Mouse (Mus musculus): Measurements from ENCODE around the gene Zdhhc19. TPM values are rescaled to one million over a fixed set of nuclear protein-coding genes. Genes with fewer than 3 reads are reported as not detected.
A peak's percentile ranks its signal among the peaks of the same experiment; 100 is the strongest.
"Not testable (repeated sequence)": the region's sequence is repeated elsewhere in the genome, so short reads cannot be mapped to it uniquely, and the experiment has no call there.

The Zdhhc19 gene
- total and polyA plus RNA-seq, 3 experiments: not detected

GRCm38 (mm10) chr16:32487234-32488111 lies 8.6 kb upstream of the Zdhhc19 start, which contains the start of gene Slc51a:
TSS of gene Slc51a (minus strand) at chr16:32487879.
- DNase-seq: no peak

GRCm38 (mm10) chr16:32488939-32489338 lies 7.1 kb upstream of the Zdhhc19 start:
- DNase-seq: no peak

GRCm38 (mm10) chr16:32494371-32494770 lies 1.7 kb upstream of the Zdhhc19 start:
- not testable (repeated sequence) for DNase-seq

- no peak for DNase-seq
Measured at GRCm38 (mm10) chr16:32498996-32499395, 2.9 kb downstream of the Zdhhc19 start.

- DNase-seq: peak; percentile 83
Measured at GRCm38 (mm10) chr16:32499430-32500037, 3.5 kb downstream of the Zdhhc19 start.

GRCm38 (mm10) chr16:32501459-32501858 lies 5.4 kb downstream of the Zdhhc19 start:
- DNase-seq: no peak

GRCm38 (mm10) chr16:32502621-32503335 lies 6.7 kb downstream of the Zdhhc19 start:
- DNase-seq: no peak

GRCm38 (mm10) chr16:32503633-32504032 lies 7.6 kb downstream of the Zdhhc19 start:
- DNase-seq: no peak

- no peak for DNase-seq
Measured at GRCm38 (mm10) chr16:32506298-32506697, 10.2 kb downstream of the Zdhhc19 start.

GRCm38 (mm10) chr16:32506868-32507267 lies 10.8 kb downstream of the Zdhhc19 start:
- no peak for DNase-seq

- peak; percentile 59 for DNase-seq
Measured at GRCm38 (mm10) chr16:32507407-32507806, 11.3 kb downstream of the Zdhhc19 start.

GRCm38 (mm10) chr16:32508035-32508434 lies 12.0 kb downstream of the Zdhhc19 start:
- DNase-seq: no peak

- no peak for DNase-seq
Measured at GRCm38 (mm10) chr16:32508506-32509065, 12.5 kb downstream of the Zdhhc19 start.

GRCm38 (mm10) chr16:32509066-32509942 lies 13.2 kb downstream of the Zdhhc19 start:
- peak; percentile 37 for DNase-seq

- no peak for DNase-seq
Measured at GRCm38 (mm10) chr16:32510399-32511337, 14.6 kb downstream of the Zdhhc19 start.

GRCm38 (mm10) chr16:32511338-32511734 lies 15.3 kb downstream of the Zdhhc19 start:
- DNase-seq: no peak

- DNase-seq: no peak
Measured at GRCm38 (mm10) chr16:32511827-32512490, 15.9 kb downstream of the Zdhhc19 start.

GRCm38 (mm10) chr16:32512921-32513320 lies 16.9 kb downstream of the Zdhhc19 start:
- DNase-seq: no peak

- DNase-seq: no peak
Measured at GRCm38 (mm10) chr16:32513401-32513800, 17.3 kb downstream of the Zdhhc19 start.

All from adrenal gland, adult 2 months (tissue).